ENCODE assay signal across 17 mouse cellular contexts in the genomic region with DNA sequence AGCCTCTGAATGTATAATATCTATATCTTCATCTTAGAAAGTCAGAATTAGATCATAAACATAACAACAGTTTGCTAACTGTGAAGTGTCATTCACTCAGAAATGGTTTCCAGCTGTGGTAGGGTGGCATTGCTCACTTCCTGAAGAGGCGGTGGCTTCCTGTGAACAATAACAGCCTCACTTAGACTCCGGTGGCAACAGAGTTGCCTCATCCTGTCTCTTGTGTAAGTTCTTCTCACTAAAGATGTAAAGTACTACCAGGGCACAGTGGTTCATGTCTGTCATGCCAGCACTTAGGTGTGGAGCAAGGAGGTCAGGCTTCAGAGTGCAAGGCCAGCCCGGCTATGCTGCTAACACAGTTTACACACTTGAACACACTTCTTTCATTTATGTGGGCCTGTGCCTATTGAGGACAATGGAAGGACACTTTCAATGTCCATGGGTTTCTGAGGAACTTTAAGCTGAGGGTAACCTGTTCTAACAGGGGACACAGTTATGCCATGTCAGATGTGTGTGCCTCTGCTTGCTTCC.
DNase-seq lines count a peak whose midpoint lies in the region; ATAC-seq and TF ChIP-seq lines count a peak whose summit lies in the region.
"Had no signal": no experiment of that assay in that cellular context is flagged by ENCODE, and none has a peak within 500 bp of the region (broad histone marks: within the 10 kb centered on the region; RNA-seq: fewer than 3 reads in every experiment).

No protein-coding gene starts in this region.

- no peak overlapping the region for H3K4me3 ChIP-seq in lung, postnatal 0 days (ENCODE audit: low read depth, low read length)
- H3K4me3 ChIP-seq in megakaryocyte, embryonic 14.5 days (replicated peaks): peak overlapping the region; percentile 71
- H3K4me3 ChIP-seq in stomach, postnatal 0 days (ENCODE audit: low read depth, low read length): no peak overlapping the region
- H3K4me3 ChIP-seq: embryonic facial prominence, embryonic 12.5 days; intestine, embryonic 15.5 days; limb, embryonic 15.5 days; neural tube, embryonic 12.5 days had no signal

- no peak overlapping the region for H3K27ac ChIP-seq in lung, postnatal 0 days (ENCODE audit: low read length)
- H3K27ac ChIP-seq in stomach, postnatal 0 days (replicated peaks): no peak overlapping the region
- H3K27ac ChIP-seq: embryonic facial prominence, embryonic 12.5 days; intestine, embryonic 15.5 days; limb, embryonic 15.5 days; neural tube, embryonic 12.5 days had no signal

- TF ChIP-seq CTCF in lung, postnatal 0 days (IDR thresholded peaks at IDR 0.05): no peak
- no peak for TF ChIP-seq CTCF in stomach, postnatal 0 days (IDR thresholded peaks at IDR 0.05; ENCODE audit: low read depth)

- no peaks in the 10 kb centered on the region for H3K4me1 ChIP-seq in lung, postnatal 0 days (ENCODE audit: insufficient read depth, low read depth, low read length)
- H3K4me1 ChIP-seq in megakaryocyte, embryonic 14.5 days: peaks cover 42% of the 10 kb centered on the region
- no peaks in the 10 kb centered on the region for H3K4me1 ChIP-seq in stomach, postnatal 0 days (replicated peaks; ENCODE audit: control insufficient read depth, insufficient read depth)
- H3K4me1 ChIP-seq: embryonic facial prominence, embryonic 12.5 days; intestine, embryonic 15.5 days; neural tube, embryonic 12.5 days had no signal

- no peaks in the 10 kb centered on the region for H3K36me3 ChIP-seq in lung, postnatal 0 days (ENCODE audit: insufficient read depth, low read length)
- no peaks in the 10 kb centered on the region for H3K36me3 ChIP-seq in megakaryocyte, embryonic 14.5 days (replicated peaks; ENCODE audit: low read length)
- no peaks in the 10 kb centered on the region for H3K36me3 ChIP-seq in stomach, postnatal 0 days (ENCODE audit: control insufficient read depth, insufficient read depth, low read length)
- H3K36me3 ChIP-seq: embryonic facial prominence, embryonic 12.5 days; intestine, embryonic 15.5 days; limb, embryonic 15.5 days; neural tube, embryonic 12.5 days had no signal

- H3K9me3 ChIP-seq in lung, postnatal 0 days (ENCODE audit: low read length): no peaks in the 10 kb centered on the region
- no peaks in the 10 kb centered on the region for H3K9me3 ChIP-seq in megakaryocyte, embryonic 14.5 days
- H3K9me3 ChIP-seq in stomach, postnatal 0 days (ENCODE audit: control insufficient read depth, low read length): no peaks in the 10 kb centered on the region
- H3K9me3 ChIP-seq: embryonic facial prominence, embryonic 12.5 days; intestine, embryonic 15.5 days; limb, embryonic 15.5 days; neural tube, embryonic 12.5 days had no signal

- no peak overlapping the region for H3K4me2 ChIP-seq in lung, postnatal 0 days (replicated peaks; ENCODE audit: low read depth, low read length)
- no peak overlapping the region for H3K4me2 ChIP-seq in stomach, postnatal 0 days (replicated peaks; ENCODE audit: low read depth)
- H3K4me2 ChIP-seq: embryonic facial prominence, embryonic 12.5 days; intestine, embryonic 15.5 days; limb, embryonic 15.5 days; neural tube, embryonic 12.5 days had no signal

- H3K9ac ChIP-seq in lung, postnatal 0 days (replicated peaks; ENCODE audit: low read depth): no peak overlapping the region
- H3K9ac ChIP-seq in stomach, postnatal 0 days (ENCODE audit: low read length): no peak overlapping the region
- H3K9ac ChIP-seq: embryonic facial prominence, embryonic 12.5 days; intestine, embryonic 15.5 days; limb, embryonic 15.5 days; neural tube, embryonic 12.5 days had no signal

- no peaks in the 10 kb centered on the region for H3K27me3 ChIP-seq in lung, postnatal 0 days (replicated peaks; ENCODE audit: insufficient read depth, low read length)
- no peaks in the 10 kb centered on the region for H3K27me3 ChIP-seq in megakaryocyte, embryonic 14.5 days (replicated peaks)
- no peaks in the 10 kb centered on the region for H3K27me3 ChIP-seq in stomach, postnatal 0 days (ENCODE audit: control insufficient read depth, insufficient read depth, low read length)
- H3K27me3 ChIP-seq: intestine, embryonic 15.5 days; limb, embryonic 15.5 days; neural tube, embryonic 12.5 days had no signal

- TF ChIP-seq EP300 in lung, postnatal 0 days (IDR thresholded peaks at IDR 0.05): 0 out of 2 replicates have a peak, but pooled peaks have one; percentile 24
- TF ChIP-seq EP300 in stomach, postnatal 0 days (optimal IDR thresholded peaks at IDR 0.05): no peak

- 49% methylated on average over 3 of the region's 3 CpGs for WGBS in lung, postnatal 0 days
- WGBS in stomach, postnatal 0 days: 77% methylated on average over 3 of the region's 3 CpGs

- ATAC-seq in lung, postnatal 0 days: peak; percentile 48; the same call in 1 of the 2 replicates
- ATAC-seq in hematopoietic stem cell, adult 5-6 weeks (replicated peaks in 1 of 2; ENCODE audit: insufficient read depth in 1 of 2, low FRiP score in 2 of 2, low TSS enrichment in 1 of 2, low read depth in 1 of 2, poor library complexity in 2 of 2, severe bottlenecking in 2 of 2): peak; percentile 90 to 96
- ATAC-seq in stomach, postnatal 0 days (ENCODE audit: low FRiP score, low TSS enrichment): no peak
- ATAC-seq: forebrain, embryonic 16.5 days; intestine, embryonic 15.5 days had no signal

- peak; percentile 44 for DNase-seq in lung, postnatal 0 days (ENCODE audit: low spot score)
- no peak for DNase-seq in lung, adult 18-20 months
- DNase-seq in thymus, postnatal 36 days: peak; percentile 49 to 60
- DNase-seq in testis, postnatal 14 days (ENCODE audit: low spot score): no peak
- no peak for DNase-seq in stomach, postnatal 0 days (ENCODE audit: low spot score)
- DNase-seq in MN1 (ENCODE audit: low spot score): no peak
- DNase-seq: B cell, adult 2 months; cerebellum, adult 11 months; layer of hippocampus, adult 9-11 months; right cerebral cortex, postnatal 14 days had no signal

Comparison
In these comparisons a context has a peak if more than half of its experiments do, and no peak if none do; other contexts are left out.
1. DNase-seq: peak in lung, postnatal 0 days (single experiment) and thymus, postnatal 36 days (2 of 2); none in lung, adult 18-20 months (0 of 2), testis, postnatal 14 days (single experiment), stomach, postnatal 0 days (single experiment) and MN1 (single experiment).